Mouse (Mus musculus) hindbrain, postnatal 0 days (tissue): ENCODE data around the gene Ddah2. TPM values are rescaled to one million over a fixed set of nuclear protein-coding genes. Genes with fewer than 3 reads are reported as not detected.

Experiments
- ATAC-seq: fragments of 200-750 bp; cut with Nextera tagmentation; 2 replicates; pipeline ENCODE4 v1.8.0; 2017; ENCODE audit warnings: mild to moderate bottlenecking, moderate TSS enrichment, moderate library complexity
- DNase-seq: peaks from one replicate; pipeline ENCODE4 v3.0.0-alpha.2; 2015; ENCODE audit warnings: low spot score
- H3K27ac ChIP-seq: fragments of 300-500 bp; sonication (generic); 2 replicates; pipeline ENCODE4 v1.5.1; 2014; ENCODE audit warnings: mild to moderate bottlenecking
- H3K27me3 ChIP-seq: fragments of 300-500 bp; sonication (generic); 2 replicates; pipeline ENCODE4 v1.6.1; 2014; ENCODE audit warnings: low read length, mixed read lengths; ENCODE audit not compliant: insufficient read depth
- H3K36me3 ChIP-seq: fragments of 300-500 bp; sonication (generic); 2 replicates; pipeline ENCODE4 v1.6.1; 2014; ENCODE audit warnings: low read length, mixed read lengths; ENCODE audit not compliant: insufficient read depth
- H3K4me1 ChIP-seq: fragments of 300-500 bp; sonication (generic); 2 replicates; pipeline ENCODE4 v1.6.1; 2014; ENCODE audit warnings: antibody characterized with exemption, low read length, mixed read lengths; ENCODE audit not compliant: insufficient read depth
- H3K4me2 ChIP-seq: fragments of 300-500 bp; sonication (generic); 2 replicates; pipeline ENCODE4 v1.6.1; 2014; ENCODE audit warnings: low read depth, mild to moderate bottlenecking, low read length, moderate library complexity, mixed read lengths
- H3K4me3 ChIP-seq: fragments of 300-500 bp; sonication (generic); 2 replicates; pipeline ENCODE4 v1.5.1; 2014; ENCODE audit warnings: low read length
- H3K9ac ChIP-seq: fragments of 300-500 bp; sonication (generic); replicated peaks from 2 replicates; pipeline ENCODE4 v1.6.1; 2014; ENCODE audit warnings: mild to moderate bottlenecking, low read length, moderate library complexity, mixed read lengths
- H3K9me3 ChIP-seq: fragments of 300-500 bp; sonication (generic); 2 replicates; pipeline ENCODE4 v1.6.1; 2016; ENCODE audit warnings: low read length, mixed read lengths
- CTCF ChIP-seq: IDR thresholded peaks from 2 replicates; pipeline ENCODE4 v1.5.1; 2016; ENCODE audit warnings: antibody characterized with exemption, control low read depth, low read depth
- whole genome bisulfite sequencing: fragments of 180-500 bp; shearing (Covaris S2); extraction: QIAGEN DNeasy Blood & Tissue Kit; methylation state at CpG from one replicate; pipeline ENCODE4 v1.1.7; 2014; 5-methylcytosine and 5-hydroxymethylcytosine counted together
- polyA plus RNA-seq: library from polyadenylated mRNA; unstranded; fragments of >200 nt; fragmentation: Nextera tagmentation; extraction: Ambion mirVana; gene quantifications from 2 replicates; pipeline ENCODE4 v1.2.1, GENCODE M21; 2015
- total RNA-seq: library from RNA; depleted of rRNA; stranded (reverse); fragments of >200 nt; gene quantifications from 2 replicates; pipeline ENCODE4 v1.2.3, GENCODE M21; 2014

The Ddah2 gene
- total and polyA plus RNA-seq, 2 experiments from 2014 or later: 228 to 322 TPM

DNA sequence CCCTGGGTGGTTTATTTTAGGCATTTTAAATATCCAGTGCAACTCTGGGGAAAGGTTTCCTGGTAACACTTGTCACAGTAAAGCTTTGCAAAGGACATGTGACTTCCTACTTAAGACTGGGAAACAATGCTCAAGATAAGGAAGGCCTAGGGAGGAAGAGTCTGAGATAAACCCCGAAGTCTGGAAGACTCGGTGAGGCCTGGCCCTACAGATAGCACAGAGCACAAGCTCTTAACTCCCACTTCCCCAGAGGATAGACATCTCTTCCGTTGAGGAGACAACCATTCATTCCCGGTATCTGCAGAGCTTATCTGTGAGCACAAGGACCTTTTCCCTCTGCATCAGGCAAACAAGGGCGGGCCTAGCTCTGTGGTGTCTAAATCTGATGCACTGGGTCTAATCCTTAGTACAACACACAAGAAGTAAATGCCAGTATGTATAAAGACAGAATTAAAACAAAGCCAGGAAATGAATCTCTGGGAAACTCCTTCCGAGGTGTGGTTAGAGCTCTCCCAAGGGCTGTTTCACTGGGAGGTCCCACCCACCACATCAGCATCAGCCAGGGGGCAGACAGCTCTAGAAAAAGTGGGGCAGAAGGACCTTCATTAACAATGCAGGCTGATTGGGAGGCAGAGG, 36.9 kb upstream of the Ddah2 start:
- peaks cover 6% of the 10 kb centered on the region for H3K4me1 ChIP-seq
- no peak overlapping the region for H3K4me2 ChIP-seq
- no peaks in the 10 kb centered on the region for H3K9me3 ChIP-seq
- H3K36me3 ChIP-seq: no peaks in the 10 kb centered on the region
- WGBS: 63% methylated on average over 6 of the region's 6 CpGs
- DNase-seq: no peak
- no peak for ATAC-seq
- H3K27ac ChIP-seq: no peak overlapping the region
- no peak overlapping the region for H3K9ac ChIP-seq
- H3K27me3 ChIP-seq: no peaks in the 10 kb centered on the region
- no peak overlapping the region for H3K4me3 ChIP-seq
- no peak for TF ChIP-seq CTCF

DNA sequence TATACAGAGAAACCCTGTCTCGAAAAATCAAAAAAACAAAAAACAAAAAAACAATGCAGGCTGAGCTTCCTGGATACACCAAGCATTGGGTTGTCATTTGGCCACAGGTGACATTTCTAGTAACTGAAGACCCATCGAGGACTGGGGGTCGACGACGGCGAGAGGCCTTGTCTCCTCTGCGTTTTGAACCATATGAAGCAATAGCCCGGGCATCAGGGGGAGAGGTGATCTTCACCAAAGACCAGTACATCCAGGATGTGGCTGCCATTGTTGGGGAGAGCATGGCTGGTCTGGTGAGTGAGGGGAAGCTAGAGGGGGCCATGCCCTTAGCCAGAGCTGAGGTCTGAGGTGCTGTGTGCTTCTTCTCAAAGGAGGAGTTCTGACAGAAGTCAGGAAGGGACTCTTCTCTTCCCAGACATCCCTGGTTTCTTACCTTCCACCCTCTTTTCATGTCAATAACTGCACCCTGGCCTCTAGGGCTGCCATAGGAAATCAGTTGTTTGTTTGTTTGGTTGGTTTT, 36.2 kb upstream of the Ddah2 start:
- TF ChIP-seq CTCF: no peak
- WGBS: 95% methylated on average over 8 of the region's 8 CpGs

DNA sequence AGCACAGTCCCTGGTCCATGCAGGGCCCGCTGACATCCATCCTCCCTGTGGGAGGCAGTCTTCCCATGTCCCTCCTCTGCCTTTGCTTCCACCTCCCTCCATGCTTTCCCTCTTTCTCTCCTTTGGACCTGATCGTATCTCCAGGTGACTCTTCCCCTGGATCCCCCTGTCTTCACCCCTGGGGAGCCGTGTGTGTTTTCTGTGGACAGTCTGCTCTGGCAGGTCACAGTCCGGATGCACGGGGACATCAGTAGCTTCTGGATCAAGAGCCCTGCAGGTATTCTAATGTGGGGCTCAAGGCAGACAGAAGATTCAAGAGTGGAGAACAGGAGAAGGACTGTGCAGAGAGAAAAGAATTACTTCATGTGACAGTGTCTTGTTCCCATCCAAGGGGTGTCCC, 35.6 kb upstream of the Ddah2 start:
- H3K4me1 ChIP-seq: peaks cover 6% of the 10 kb centered on the region
- no peak for DNase-seq
- H3K36me3 ChIP-seq: no peaks in the 10 kb centered on the region
- no peak overlapping the region for H3K9ac ChIP-seq
- WGBS: 85% methylated on average over 5 of the region's 5 CpGs
- no peaks in the 10 kb centered on the region for H3K9me3 ChIP-seq
- H3K27ac ChIP-seq: no peak overlapping the region
- TF ChIP-seq CTCF: no peak
- H3K27me3 ChIP-seq: no peaks in the 10 kb centered on the region
- no peak overlapping the region for H3K4me2 ChIP-seq
- H3K4me3 ChIP-seq: no peak overlapping the region
- no peak for ATAC-seq

More for the DNA sequence above, 36.2 kb upstream of the Ddah2 start:
- H3K36me3 ChIP-seq: no peaks in the 10 kb centered on the region
- H3K9me3 ChIP-seq: no peaks in the 10 kb centered on the region
- no peak overlapping the region for H3K9ac ChIP-seq
- ATAC-seq (no peak), DNase-seq (no peak)
- H3K27ac ChIP-seq: no peak overlapping the region
- no peak overlapping the region for H3K4me2 ChIP-seq
- H3K27me3 ChIP-seq: no peaks in the 10 kb centered on the region
- H3K4me3 ChIP-seq: no peak overlapping the region
- H3K4me1 ChIP-seq: peaks cover 6% of the 10 kb centered on the region

DNA sequence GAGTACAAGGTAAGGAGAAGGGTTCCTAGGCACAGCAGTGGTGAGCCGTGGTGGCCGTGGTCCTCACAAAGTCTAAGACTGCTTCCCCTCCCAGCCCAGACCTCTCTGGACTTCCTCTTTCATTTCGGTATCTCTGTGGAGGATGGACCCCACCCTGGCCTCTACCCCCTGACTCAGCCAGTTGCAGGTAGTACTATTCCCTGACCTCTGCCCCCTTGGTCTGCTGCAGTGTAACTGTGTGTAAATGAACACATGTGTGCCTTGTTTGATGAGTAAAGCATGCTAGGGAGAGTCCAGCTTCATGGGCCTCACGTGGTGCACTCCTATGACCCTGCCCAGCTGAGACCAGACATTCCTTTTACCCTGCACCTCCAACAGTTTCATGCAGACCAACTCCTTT, 35.1 kb upstream of the Ddah2 start:
- H3K27me3 ChIP-seq: no peaks in the 10 kb centered on the region
- H3K4me1 ChIP-seq: peaks cover 6% of the 10 kb centered on the region
- no peaks in the 10 kb centered on the region for H3K36me3 ChIP-seq
- no peak overlapping the region for H3K4me3 ChIP-seq
- no peaks in the 10 kb centered on the region for H3K9me3 ChIP-seq
- no peak overlapping the region for H3K27ac ChIP-seq
- no peak overlapping the region for H3K4me2 ChIP-seq
- TF ChIP-seq CTCF: no peak
- DNase-seq (no peak), ATAC-seq (no peak)
- H3K9ac ChIP-seq: no peak overlapping the region
- 72% methylated on average over 4 of the region's 4 CpGs for WGBS

DNA sequence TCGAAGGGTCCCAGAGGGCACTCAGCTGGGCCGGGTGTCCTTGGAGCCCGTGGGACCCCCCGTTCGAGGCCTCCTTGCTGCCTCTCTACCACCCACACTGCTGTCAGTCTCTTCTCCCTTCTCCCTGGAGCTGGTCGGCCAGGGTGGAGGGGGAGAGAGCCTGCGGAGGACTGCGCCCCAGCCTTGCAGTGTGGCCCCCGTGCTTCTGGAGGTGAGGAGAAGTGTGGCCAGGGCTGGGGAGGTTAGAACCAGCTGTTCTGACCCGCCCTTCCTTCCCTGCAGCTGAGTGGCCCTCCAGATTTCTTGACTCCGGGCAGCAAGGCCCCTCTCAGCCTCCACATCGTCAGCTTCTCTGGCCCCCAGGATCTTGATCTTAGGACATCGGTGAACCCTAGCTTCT, 34.6 kb upstream of the Ddah2 start:
- ATAC-seq (no peak), DNase-seq (no peak)
- no peak for TF ChIP-seq CTCF
- H3K9me3 ChIP-seq: no peaks in the 10 kb centered on the region
- no peak overlapping the region for H3K27ac ChIP-seq
- H3K4me1 ChIP-seq: peaks cover 6% of the 10 kb centered on the region
- no peaks in the 10 kb centered on the region for H3K36me3 ChIP-seq
- 69% methylated on average over 13 of the region's 13 CpGs for WGBS
- no peak overlapping the region for H3K9ac ChIP-seq
- no peak overlapping the region for H3K4me3 ChIP-seq
- H3K4me2 ChIP-seq: no peak overlapping the region
- H3K27me3 ChIP-seq: no peaks in the 10 kb centered on the region

DNA sequence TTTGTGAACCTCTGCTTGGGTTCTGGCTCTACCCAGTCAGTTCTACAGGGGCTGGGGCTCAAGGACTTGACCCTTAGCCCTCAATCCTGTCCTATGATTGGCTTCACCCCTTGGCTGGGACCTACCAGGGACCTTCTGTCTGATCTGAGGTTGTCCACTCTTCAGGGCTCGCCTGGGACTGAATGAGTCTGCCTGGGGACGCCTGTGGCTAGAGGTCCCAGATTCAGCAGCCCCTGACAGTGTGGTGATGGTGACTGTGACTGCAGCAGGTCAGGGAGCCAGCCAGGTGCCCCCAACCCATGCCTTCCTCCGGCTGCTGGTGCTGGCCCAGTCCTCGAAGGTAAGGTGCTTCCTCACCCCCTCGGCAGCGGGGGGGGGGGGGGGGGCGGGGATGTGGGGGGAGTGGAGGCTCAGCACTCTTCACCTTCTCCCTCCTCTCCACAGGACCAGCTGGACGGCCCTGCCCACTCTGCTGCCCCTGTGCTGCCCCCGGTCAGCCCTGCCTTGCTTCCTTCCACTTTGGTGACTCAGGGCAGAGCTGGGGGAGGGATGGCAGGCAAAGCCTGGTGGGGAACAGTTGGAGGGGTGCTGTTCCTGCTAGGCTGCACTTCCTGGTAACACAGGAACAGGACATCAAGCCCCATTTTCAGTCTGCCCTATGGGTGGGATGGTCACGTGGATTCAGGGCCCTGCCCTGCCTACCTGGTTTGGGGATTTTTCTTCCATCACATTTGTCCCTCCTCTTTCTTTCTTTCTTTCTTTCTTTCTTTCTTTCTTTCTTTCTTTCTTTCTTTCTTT, 33.9 kb upstream of the Ddah2 start:
- DNase-seq (no peak), ATAC-seq (no peak)
- Histone ChIP-seq H3K36me3 (no peaks in the 10 kb centered on the region), H3K27ac (no peak overlapping the region), H3K4me1 (peaks cover 6% of the 10 kb centered on the region), H3K9me3 (no peaks in the 10 kb centered on the region), H3K27me3 (no peaks in the 10 kb centered on the region), H3K4me2 (no peak overlapping the region), H3K4me3 (no peak overlapping the region), H3K9ac (no peak overlapping the region)
- no peak for TF ChIP-seq CTCF
- WGBS: 59% methylated on average over 8 of the region's 10 CpGs

DNA sequence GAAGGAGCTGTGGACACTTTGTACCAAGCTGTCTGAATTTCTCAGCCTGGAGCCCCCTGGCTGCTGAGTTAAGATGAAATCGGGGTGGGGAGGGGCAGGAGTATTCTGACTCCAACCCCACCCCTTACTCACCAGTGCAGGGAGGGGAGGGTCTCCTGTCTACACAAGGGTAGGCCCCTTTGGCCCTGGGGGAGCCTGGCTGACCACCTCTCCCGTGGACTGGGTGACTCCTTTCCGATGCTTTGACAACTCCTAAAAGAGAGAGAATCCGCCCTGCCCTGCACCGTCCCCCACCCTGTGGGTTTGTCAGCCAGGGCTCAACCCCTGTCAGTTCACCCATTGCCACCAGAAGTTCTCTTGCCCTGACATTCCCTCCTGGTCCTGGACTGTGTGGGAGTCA, 32.6 kb upstream of the Ddah2 start:
- Histone ChIP-seq H3K4me1 (peaks cover 6% of the 10 kb centered on the region), H3K4me2 (0 out of 2 replicates have a peak overlapping the region, but pooled peaks have one; percentile 1), H3K36me3 (no peaks in the 10 kb centered on the region), H3K9me3 (no peaks in the 10 kb centered on the region), H3K27me3 (no peaks in the 10 kb centered on the region), H3K4me3 (no peak overlapping the region), H3K27ac (no peak overlapping the region), H3K9ac (no peak overlapping the region)
- no peak for ATAC-seq
- WGBS: 79% methylated on average over 5 of the region's 5 CpGs
- peak; percentile 20; the same call in 1 of the 2 replicates for TF ChIP-seq CTCF
- no peak for DNase-seq
